Mouse (Mus musculus) frontal cortex, adult 2 months (tissue): ENCODE results near the gene Afp. TPM values are rescaled to one million over a fixed set of nuclear protein-coding genes. Genes with fewer than 3 reads are reported as not detected.

Experiments
- DNase-seq, 2 experiments: peaks; one replicate each; pipeline ENCODE4 v3.0.0; 2022; ENCODE audit warnings: low spot score in 1 of 2; ENCODE audit errors: extremely low spot score in 1 of 2
- polyA plus RNA-seq: library from polyadenylated mRNA; depleted of rRNA; stranded (reverse); fragments of >200 nt; gene quantifications from 2 replicates; pipeline ENCODE4 v1.2.3, GENCODE M21; 2012; rRNA removed

The Afp gene
- 3.4 and 10.5 TPM in 2 replicates for polyA plus RNA-seq

DNA sequence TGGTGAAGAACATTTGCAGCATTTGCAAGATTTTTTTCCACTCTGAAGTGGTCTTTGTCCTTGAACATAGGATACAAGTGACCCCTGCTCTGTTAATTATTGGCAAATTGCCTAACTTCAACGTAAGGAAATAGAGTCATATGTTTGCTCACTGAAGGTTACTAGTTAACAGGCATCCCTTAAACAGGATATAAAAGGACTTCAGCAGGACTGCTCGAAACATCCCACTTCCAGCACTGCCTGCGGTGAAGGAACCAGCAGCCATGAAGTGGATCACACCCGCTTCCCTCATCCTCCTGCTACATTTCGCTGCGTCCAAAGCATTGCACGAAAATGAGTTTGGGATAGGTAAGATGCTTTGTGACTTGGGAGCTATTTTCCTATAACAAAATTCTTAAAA, at the start of gene Afp:
Afp (plus strand) TSS at position 220 of the 400 bp plus-strand sequence.
- DNase-seq, result no peak

DNA sequence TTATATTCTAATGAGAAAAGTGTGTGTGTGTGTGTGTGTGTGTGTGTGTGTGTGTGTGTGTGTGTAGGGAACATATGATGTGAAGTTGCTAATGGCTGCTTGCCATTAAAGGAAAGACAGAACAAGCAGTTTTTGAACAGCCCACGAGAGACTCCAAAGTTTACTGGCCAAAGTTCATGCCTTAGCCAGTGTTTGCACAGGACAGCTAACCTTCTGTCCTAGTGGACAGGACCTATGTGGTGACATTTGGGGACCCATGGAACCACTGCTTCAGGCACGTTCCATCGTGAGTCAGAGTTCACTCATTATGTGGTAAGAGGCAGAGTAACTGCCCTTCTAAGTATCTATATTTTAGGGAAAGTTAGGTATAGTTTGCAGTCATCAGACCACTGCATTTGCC, 43.0 kb upstream of the Afp start:
- DNase-seq, result no peak

GRCm38 (mm10) chr5:90449961-90450360, 40.6 kb upstream of the Afp start:
- no peak for DNase-seq

DNA sequence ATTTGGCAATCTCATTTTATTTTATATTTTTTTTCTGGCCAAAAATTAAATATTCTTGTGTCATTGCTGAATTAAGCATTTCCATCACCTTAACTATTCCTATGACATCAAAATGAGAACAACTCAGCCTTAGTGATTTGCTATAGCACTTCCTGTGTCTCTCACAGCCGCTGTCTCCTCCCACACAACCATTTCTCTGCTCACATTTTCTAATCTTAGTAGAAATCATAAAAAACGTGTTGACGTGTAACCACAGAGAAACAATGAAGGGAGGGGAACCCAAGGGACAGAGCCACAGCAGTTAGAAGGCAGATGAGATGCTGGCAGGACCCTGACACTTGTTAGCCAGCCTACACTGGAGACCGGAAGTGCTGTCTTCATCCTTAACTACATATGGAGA, 37.8 kb upstream of the Afp start:
- peak in 1 of 2 experiments; percentile 30 for DNase-seq

- no peak for DNase-seq
Observed at GRCm38 (mm10) chr5:90457241-90457640, 33.3 kb upstream of the Afp start.

- DNase-seq, result peak in 1 of 2 experiments; percentile 12
Observed at GRCm38 (mm10) chr5:90458727-90459126, 31.8 kb upstream of the Afp start.

DNA sequence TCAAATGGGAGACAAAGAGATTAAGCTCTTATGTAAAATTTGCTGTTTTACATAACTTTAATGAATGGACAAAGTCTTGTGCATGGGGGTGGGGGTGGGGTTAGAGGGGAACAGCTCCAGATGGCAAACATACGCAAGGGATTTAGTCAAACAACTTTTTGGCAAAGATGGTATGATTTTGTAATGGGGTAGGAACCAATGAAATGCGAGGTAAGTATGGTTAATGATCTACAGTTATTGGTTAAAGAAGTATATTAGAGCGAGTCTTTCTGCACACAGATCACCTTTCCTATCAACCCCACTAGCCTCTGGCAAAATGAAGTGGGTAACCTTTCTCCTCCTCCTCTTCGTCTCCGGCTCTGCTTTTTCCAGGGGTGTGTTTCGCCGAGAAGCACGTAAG, 29.9 kb upstream of the Afp start, which contains the start of gene Alb:
Alb (plus strand) TSS at position 279 of the 400 bp plus-strand sequence.
- DNase-seq, result no peak

- DNase-seq, result no peak
Observed at GRCm38 (mm10) chr5:90466806-90467205, 23.7 kb upstream of the Afp start.

- no peak for DNase-seq
Observed at GRCm38 (mm10) chr5:90467245-90467644, 23.3 kb upstream of the Afp start.

GRCm38 (mm10) chr5:90470836-90471235, 19.7 kb upstream of the Afp start:
- DNase-seq, result no peak

- DNase-seq, result no peak
Observed at GRCm38 (mm10) chr5:90473902-90474301, 16.6 kb upstream of the Afp start.

GRCm38 (mm10) chr5:90474369-90474768, 16.2 kb upstream of the Afp start:
- no peak for DNase-seq

GRCm38 (mm10) chr5:90476741-90477140, 13.8 kb upstream of the Afp start:
- no peak for DNase-seq

- no peak for DNase-seq
Observed at GRCm38 (mm10) chr5:90477308-90478140, 13.0 kb upstream of the Afp start.

DNA sequence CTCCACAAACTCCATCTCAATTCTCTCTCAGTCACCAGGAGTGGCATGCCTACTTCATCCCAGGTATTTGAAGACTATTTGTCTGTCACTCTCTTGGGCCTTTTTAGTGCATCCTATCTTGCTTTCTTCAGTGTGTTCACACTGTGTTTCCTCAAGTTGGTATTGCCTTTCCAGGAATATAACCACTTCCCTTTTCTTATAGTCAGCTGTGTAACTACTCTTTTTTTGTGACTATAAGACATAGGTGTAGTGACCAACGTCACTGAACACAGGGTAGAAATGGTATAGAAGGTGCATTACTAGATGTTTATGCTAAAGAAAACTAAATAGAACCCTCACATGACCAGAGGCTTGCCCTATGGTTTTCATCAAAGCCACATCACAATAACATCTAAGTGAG, 11.7 kb upstream of the Afp start:
- DNase-seq, result no peak

GRCm38 (mm10) chr5:90485597-90485996, 4.9 kb upstream of the Afp start:
- no peak for DNase-seq

DNA sequence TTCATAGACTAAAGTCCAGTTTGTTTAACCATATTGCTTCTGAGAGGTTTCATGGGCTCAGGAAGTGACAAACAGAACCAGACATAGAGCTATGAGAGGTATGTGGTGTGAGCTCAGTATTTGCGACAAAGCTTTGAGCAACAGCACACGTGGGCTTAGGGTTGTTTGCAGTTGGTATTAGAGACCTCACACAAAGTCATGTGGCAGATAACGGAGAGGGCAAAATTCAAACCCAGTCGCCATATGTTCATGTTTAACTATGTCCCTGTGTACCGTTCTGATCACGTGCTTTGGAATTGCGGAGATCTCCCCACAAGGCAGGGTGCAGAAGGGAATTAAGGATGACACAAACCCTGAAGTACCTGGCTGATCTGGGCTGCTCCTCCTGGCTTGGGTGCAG, 2.2 kb upstream of the Afp start:
- no peak for DNase-seq

GRCm38 (mm10) chr5:90492440-90492839, 1.9 kb downstream of the Afp start:
- no peak for DNase-seq

- DNase-seq, result no peak
Observed at GRCm38 (mm10) chr5:90494308-90494707, 3.8 kb downstream of the Afp start.

GRCm38 (mm10) chr5:90499509-90499908, 9.0 kb downstream of the Afp start:
- peak in 1 of 2 experiments; percentile 41 for DNase-seq

DNA sequence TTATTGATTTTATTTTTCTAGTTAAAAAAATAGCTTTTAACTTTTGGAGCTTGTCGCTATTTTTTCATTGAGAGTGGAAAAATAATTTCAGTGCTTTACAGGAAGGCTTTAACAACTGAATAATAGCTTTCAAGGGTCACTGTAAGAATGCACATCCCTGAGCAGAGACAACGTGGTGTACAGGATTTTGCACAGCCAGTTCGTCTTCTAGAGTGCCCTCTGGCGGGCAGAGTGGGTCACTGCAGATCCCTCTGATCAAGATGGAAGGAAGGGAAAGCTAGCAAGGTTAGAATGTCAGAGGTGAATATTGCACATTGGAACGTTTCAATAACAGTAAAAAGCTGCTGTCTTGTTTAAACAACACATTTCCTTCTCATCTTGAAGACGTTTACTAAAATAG, 10.2 kb downstream of the Afp start:
- peak; percentile 37 to 94 for DNase-seq

- no peak for DNase-seq
Observed at GRCm38 (mm10) chr5:90501752-90502151, 11.2 kb downstream of the Afp start.
